Mouse (Mus musculus): ENCODE data around the gene Pacsin2. TPM values are rescaled to one million over a fixed set of nuclear protein-coding genes. Genes with fewer than 3 reads are reported as not detected.
"Not testable (repeated sequence)": the region's sequence is repeated elsewhere in the genome, so short reads cannot be mapped to it uniquely, and the experiment has no call there.

Gene Pacsin2
- 20.5 and 21.5 TPM in 2 replicates for polyA plus RNA-seq (2014; fragmentation: Nextera tagmentation; extraction: Ambion mirVana)

GRCm38 (mm10) chr15:83464083-83464904, at the start of gene Pacsin2:
Gene Pacsin2 (minus strand): TSS chr15:83464606.
- ATAC-seq (ENCODE audit: low FRiP score) (peak; percentile 98), DNase-seq (ENCODE audit: low spot score) (peak; percentile 94)
- Histone ChIP-seq H3K4me1 (replicated peaks; ENCODE audit: control insufficient read depth, insufficient read depth, low read length) (peaks cover 7% of the 10 kb centered on the region; the same call in 1 of the 2 replicates), H3K9ac (peak within 1 kb of the TSS; percentile 63), H3K36me3 (replicated peaks; ENCODE audit: control insufficient read depth, insufficient read depth) (no peaks in the 10 kb centered on the region), H3K27ac (no peak within 1 kb of the TSS), H3K9me3 (ENCODE audit: control insufficient read depth, low read length) (no peaks in the 10 kb centered on the region), H3K4me3 (replicated peaks; ENCODE audit: low read length) (peak within 1 kb of the TSS; percentile 75), H3K4me2 (replicated peaks) (peak within 1 kb of the TSS; percentile 80), H3K27me3 (ENCODE audit: control insufficient read depth, insufficient read depth, low read length) (no peaks in the 10 kb centered on the region)
- WGBS, result under 1% methylated on average over 85 of the region's 88 CpGs

- Histone ChIP-seq H3K4me2 (replicated peaks) (no peak overlapping the region), H3K27ac (no peak overlapping the region), H3K9ac (no peak overlapping the region), H3K36me3 (replicated peaks; ENCODE audit: control insufficient read depth, insufficient read depth) (no peaks in the 10 kb centered on the region), H3K4me1 (replicated peaks; ENCODE audit: control insufficient read depth, insufficient read depth, low read length) (peaks cover 14% of the 10 kb centered on the region), H3K4me3 (replicated peaks; ENCODE audit: low read length) (no peak overlapping the region), H3K9me3 (ENCODE audit: control insufficient read depth, low read length) (no peaks in the 10 kb centered on the region), H3K27me3 (ENCODE audit: control insufficient read depth, insufficient read depth, low read length) (no peaks in the 10 kb centered on the region)
- DNase-seq (ENCODE audit: low spot score) (no peak), ATAC-seq (ENCODE audit: low FRiP score) (no peak)
- WGBS, result 80% methylated on average over 13 of the region's 13 CpGs
These were observed 48.3 kb upstream of the Pacsin2 start for GRCm38 (mm10) chr15:83512489-83513281.

DNA sequence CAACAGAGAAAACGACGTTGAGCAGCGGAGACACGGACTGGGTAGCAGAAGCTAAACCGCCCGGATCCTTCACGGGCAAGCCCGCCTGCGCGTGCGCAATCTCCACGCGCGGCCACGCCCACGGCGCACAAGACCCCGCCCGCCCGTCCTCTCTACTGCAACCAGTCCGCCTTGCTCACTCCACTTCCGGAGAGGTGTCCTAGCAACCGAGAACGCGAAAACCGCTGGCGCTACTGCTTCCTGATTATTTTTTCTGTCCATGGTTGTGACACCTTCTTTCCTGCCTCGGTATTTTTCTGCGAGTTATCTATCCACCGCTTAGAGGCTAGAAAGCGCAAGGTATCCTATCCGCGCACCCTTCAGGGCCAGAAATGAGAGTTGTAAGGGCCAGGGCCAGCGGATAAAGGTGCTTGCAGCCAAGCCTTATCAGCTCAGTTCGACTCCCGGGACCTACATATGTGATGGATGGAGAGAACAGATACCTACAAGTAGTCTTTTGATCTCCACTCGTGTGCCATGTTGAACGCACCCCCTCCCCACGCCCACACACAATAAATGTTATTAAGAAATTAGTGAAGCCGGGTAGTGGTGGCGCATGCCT, 46.5 kb upstream of the Pacsin2 start, which contains the start of gene Ttll1:
TSS of gene Ttll1 (minus strand) at position 89 of the 601 bp plus-strand sequence.
- peaks cover 14% of the 10 kb centered on the region for H3K4me1 ChIP-seq (replicated peaks; ENCODE audit: control insufficient read depth, insufficient read depth, low read length)
- H3K36me3 ChIP-seq (replicated peaks; ENCODE audit: control insufficient read depth, insufficient read depth), result 0 out of 2 replicates have a peak, but pooled peaks cover 1% of the 10 kb centered on the region
- peak within 1 kb of the TSS; percentile 93 for H3K27ac ChIP-seq
- peak; percentile 94 for ATAC-seq (ENCODE audit: low FRiP score)
- peak within 1 kb of the TSS; percentile 61 for H3K4me3 ChIP-seq (replicated peaks; ENCODE audit: low read length)
- H3K9me3 ChIP-seq (ENCODE audit: control insufficient read depth, low read length), result no peaks in the 10 kb centered on the region
- DNase-seq (ENCODE audit: low spot score), result peak; percentile 99
- H3K27me3 ChIP-seq (ENCODE audit: control insufficient read depth, insufficient read depth, low read length), result no peaks in the 10 kb centered on the region
- peak within 1 kb of the TSS; percentile 57 for H3K4me2 ChIP-seq (replicated peaks)
- 14% methylated on average over 41 of the region's 41 CpGs for WGBS
- H3K9ac ChIP-seq, result peak within 1 kb of the TSS; percentile 77

DNA sequence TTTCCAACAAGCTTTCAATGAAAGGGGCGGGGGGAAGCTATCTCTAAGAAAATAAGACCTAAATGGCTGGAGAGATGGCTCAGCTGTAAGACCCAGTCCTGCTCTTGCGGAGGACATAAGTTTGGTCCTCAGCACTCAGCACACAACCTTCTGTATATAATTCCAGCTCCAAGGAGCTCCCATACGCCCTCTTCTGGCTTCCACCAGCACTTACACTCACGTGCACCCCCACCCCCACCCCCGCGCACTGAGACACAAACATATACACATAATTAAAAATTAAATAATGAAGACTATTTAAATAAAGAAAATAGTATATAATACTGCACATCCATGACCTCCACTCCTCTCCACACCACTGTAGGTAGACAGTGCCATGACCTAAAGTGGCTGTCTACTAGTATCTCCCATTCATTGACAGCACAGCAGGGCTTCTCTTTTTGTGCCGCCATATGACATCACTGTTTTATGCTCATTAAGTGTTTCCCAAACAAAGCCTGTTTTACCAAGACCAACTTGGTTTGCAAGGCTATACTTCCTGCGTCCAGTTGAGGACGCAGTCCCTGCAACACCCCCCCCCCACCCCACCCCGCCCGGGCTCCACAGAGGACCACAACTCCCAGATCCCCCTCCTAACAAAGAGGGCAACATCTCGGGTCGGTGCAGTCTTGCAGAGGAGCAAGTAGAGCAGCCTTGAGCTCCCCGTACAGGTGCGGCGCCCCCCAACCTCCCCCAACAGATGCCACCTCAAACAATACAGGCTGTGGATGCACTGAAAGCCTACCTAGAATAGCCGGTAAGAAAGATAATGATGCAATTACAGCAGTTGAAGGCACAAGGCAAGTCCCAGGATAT, 45.8 kb upstream of the Pacsin2 start:
- 0 out of 2 replicates have a peak, but pooled peaks cover 9% of the 10 kb centered on the region for H3K36me3 ChIP-seq (replicated peaks; ENCODE audit: control insufficient read depth, insufficient read depth)
- peak; percentile 88 for ATAC-seq (ENCODE audit: low FRiP score)
- no peaks in the 10 kb centered on the region for H3K27me3 ChIP-seq (ENCODE audit: control insufficient read depth, insufficient read depth, low read length)
- H3K4me3 ChIP-seq (replicated peaks; ENCODE audit: low read length), result peak overlapping the region; percentile 61
- H3K4me1 ChIP-seq (replicated peaks; ENCODE audit: control insufficient read depth, insufficient read depth, low read length), result peaks cover 14% of the 10 kb centered on the region
- DNase-seq (ENCODE audit: low spot score), result peak; percentile 30
- H3K4me2 ChIP-seq (replicated peaks), result peak overlapping the region; percentile 57
- peak overlapping the region; percentile 77 for H3K9ac ChIP-seq
- 27% methylated on average over 17 of the region's 17 CpGs for WGBS
- H3K9me3 ChIP-seq (ENCODE audit: control insufficient read depth, low read length), result no peaks in the 10 kb centered on the region
- peak overlapping the region; percentile 93 for H3K27ac ChIP-seq

DNA sequence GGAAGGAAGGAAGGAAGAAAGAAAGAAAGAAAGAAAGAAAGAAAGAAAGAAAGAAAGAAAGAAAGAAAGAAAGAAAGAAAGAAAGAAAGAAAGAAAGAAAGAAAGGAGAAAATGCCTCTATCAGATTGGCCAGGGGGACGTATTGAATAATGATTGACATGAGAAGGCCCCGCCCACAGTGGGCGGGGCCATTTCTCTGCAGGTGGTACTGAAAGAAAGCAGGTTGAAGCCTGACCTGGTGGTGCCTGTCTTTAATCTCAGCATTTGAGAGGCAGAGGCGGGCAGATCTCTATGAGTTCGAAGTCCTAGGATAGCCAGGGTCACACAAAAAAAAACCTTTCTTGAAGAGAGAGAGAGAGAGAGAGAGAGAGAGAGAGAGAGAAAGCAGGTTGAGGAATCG, 37.1 kb upstream of the Pacsin2 start:
- ATAC-seq (ENCODE audit: low FRiP score); H3K4me3 ChIP-seq (replicated peaks; ENCODE audit: low read length): not testable (repeated sequence)
- 75% methylated on average over 6 of the region's 6 CpGs for WGBS

GRCm38 (mm10) chr15:83500352-83500751, 35.9 kb upstream of the Pacsin2 start:
- no peak overlapping the region for H3K4me3 ChIP-seq (replicated peaks; ENCODE audit: low read length)
- 68% methylated on average over 3 of the region's 3 CpGs for WGBS
- H3K27me3 ChIP-seq (ENCODE audit: control insufficient read depth, insufficient read depth, low read length), result no peaks in the 10 kb centered on the region
- H3K4me1 ChIP-seq (replicated peaks; ENCODE audit: control insufficient read depth, insufficient read depth, low read length), result no peaks in the 10 kb centered on the region
- peaks cover 93% of the 10 kb centered on the region for H3K36me3 ChIP-seq (replicated peaks; ENCODE audit: control insufficient read depth, insufficient read depth)
- ATAC-seq (ENCODE audit: low FRiP score) (no peak), DNase-seq (ENCODE audit: low spot score) (no peak)
- no peak overlapping the region for H3K9ac ChIP-seq
- H3K27ac ChIP-seq, result no peak overlapping the region
- H3K4me2 ChIP-seq (replicated peaks), result no peak overlapping the region
- no peaks in the 10 kb centered on the region for H3K9me3 ChIP-seq (ENCODE audit: control insufficient read depth, low read length)

More for the DNA sequence above, 37.1 kb upstream of the Pacsin2 start:
- not testable (repeated sequence) for H3K9ac ChIP-seq; H3K27me3 ChIP-seq (ENCODE audit: control insufficient read depth, insufficient read depth, low read length); H3K9me3 ChIP-seq (ENCODE audit: control insufficient read depth, low read length); DNase-seq (ENCODE audit: low spot score); H3K4me1 ChIP-seq (replicated peaks; ENCODE audit: control insufficient read depth, insufficient read depth, low read length); H3K4me2 ChIP-seq (replicated peaks); H3K27ac ChIP-seq
- H3K36me3 ChIP-seq (replicated peaks; ENCODE audit: control insufficient read depth, insufficient read depth), result peaks cover 88% of the 10 kb centered on the region

DNA sequence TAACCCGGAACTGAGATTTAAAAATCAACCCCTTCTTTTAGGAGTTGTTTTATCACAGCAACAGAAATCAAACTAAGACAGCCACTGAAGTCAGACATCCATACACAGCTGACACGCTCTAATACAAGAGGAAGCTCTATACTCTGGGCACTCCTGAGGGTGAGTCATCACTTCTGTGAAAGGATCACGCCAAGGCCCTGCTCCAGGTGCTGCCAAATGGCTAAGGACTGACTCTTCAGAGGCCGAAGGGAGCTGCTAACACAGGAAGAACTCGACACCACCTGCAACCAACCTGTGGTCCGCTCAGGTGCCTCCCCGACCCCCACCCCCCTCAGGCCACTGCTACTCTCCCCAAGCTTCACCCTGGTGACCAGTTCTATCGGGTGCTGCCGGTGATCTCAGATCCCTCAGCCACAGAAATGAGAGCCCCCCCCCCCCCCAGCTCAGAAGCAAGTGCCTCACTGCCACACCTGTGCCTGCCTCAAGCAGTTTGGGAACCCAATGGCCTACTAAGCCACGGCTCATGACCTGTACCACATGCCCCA, 34.9 kb upstream of the Pacsin2 start:
- H3K4me1 ChIP-seq (replicated peaks; ENCODE audit: control insufficient read depth, insufficient read depth, low read length), result no peaks in the 10 kb centered on the region
- no peaks in the 10 kb centered on the region for H3K9me3 ChIP-seq (ENCODE audit: control insufficient read depth, low read length)
- H3K27me3 ChIP-seq (ENCODE audit: control insufficient read depth, insufficient read depth, low read length), result no peaks in the 10 kb centered on the region
- ATAC-seq (ENCODE audit: low FRiP score) (no peak), DNase-seq (ENCODE audit: low spot score) (no peak)
- no peak overlapping the region for H3K4me2 ChIP-seq (replicated peaks)
- H3K4me3 ChIP-seq (replicated peaks; ENCODE audit: low read length), result no peak overlapping the region
- H3K36me3 ChIP-seq (replicated peaks; ENCODE audit: control insufficient read depth, insufficient read depth), result peaks cover 93% of the 10 kb centered on the region
- WGBS, result 94% methylated on average over 10 of the region's 10 CpGs
- no peak overlapping the region for H3K9ac ChIP-seq
- H3K27ac ChIP-seq, result no peak overlapping the region

- Histone ChIP-seq H3K9me3 (ENCODE audit: control insufficient read depth, low read length) (no peaks in the 10 kb centered on the region), H3K27me3 (ENCODE audit: control insufficient read depth, insufficient read depth, low read length) (no peaks in the 10 kb centered on the region), H3K9ac (no peak overlapping the region), H3K4me1 (replicated peaks; ENCODE audit: control insufficient read depth, insufficient read depth, low read length) (no peaks in the 10 kb centered on the region), H3K27ac (no peak overlapping the region), H3K4me2 (replicated peaks) (no peak overlapping the region), H3K4me3 (replicated peaks; ENCODE audit: low read length) (no peak overlapping the region), H3K36me3 (replicated peaks; ENCODE audit: control insufficient read depth, insufficient read depth) (peaks cover 96% of the 10 kb centered on the region)
- ATAC-seq (ENCODE audit: low FRiP score) (no peak), DNase-seq (ENCODE audit: low spot score) (no peak)
- 93% methylated on average over 6 of the region's 6 CpGs for WGBS
These were observed 32.9 kb upstream of the Pacsin2 start for GRCm38 (mm10) chr15:83497299-83497698.
